Mouse (Mus musculus) ovary, postnatal 14 days (tissue): ENCODE results near the gene Gm37240.

Experiments
- DNase-seq: peaks from one replicate; pipeline ENCODE4 v3.0.0; 2022; ENCODE audit warnings: low spot score

The Gm37240 gene

DNA sequence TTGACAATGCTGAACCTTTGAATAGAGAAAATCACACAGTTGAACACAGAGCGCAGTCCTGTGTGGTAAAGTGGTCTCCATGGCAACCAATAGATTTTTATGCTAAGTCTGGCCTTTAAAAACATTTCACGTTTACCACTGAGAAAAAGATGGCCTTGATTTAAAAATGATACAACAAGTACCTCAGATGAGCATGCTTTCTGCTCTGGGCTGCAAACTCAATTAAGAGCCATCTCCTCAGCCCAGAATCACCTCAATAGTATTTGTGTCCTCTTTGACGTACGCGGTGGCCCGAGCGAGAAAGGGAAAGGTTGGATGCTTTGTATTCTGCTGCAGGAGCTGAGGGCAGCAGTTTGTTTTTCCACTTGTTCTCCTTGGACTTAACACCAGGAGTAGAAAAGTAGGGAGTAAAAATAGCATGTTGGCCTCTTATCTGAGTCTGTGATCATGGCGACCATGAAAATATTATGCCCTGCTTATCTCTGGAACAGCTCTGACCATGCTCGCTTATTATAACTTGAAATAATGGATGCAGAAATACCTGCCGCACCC is 548.0 kb downstream of the Gm37240 start:
- DNase-seq: no peak

DNA sequence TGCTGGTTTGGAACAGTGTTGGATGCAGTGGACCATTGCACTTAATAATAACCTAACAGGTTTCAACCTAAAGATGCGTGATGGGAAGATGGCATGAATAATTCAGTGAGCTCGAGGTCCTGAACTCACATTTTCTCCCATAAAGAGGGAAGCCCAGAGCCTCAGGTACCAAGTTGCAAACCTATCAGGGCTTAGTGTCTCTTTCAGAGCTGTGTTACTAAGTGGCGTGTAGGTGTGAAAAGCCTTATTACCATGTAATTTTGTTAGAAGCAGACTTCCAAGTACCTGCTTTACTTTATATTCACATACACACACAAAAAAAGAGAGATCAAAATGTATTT is 548.6 kb downstream of the Gm37240 start:
- DNase-seq: no peak

DNA sequence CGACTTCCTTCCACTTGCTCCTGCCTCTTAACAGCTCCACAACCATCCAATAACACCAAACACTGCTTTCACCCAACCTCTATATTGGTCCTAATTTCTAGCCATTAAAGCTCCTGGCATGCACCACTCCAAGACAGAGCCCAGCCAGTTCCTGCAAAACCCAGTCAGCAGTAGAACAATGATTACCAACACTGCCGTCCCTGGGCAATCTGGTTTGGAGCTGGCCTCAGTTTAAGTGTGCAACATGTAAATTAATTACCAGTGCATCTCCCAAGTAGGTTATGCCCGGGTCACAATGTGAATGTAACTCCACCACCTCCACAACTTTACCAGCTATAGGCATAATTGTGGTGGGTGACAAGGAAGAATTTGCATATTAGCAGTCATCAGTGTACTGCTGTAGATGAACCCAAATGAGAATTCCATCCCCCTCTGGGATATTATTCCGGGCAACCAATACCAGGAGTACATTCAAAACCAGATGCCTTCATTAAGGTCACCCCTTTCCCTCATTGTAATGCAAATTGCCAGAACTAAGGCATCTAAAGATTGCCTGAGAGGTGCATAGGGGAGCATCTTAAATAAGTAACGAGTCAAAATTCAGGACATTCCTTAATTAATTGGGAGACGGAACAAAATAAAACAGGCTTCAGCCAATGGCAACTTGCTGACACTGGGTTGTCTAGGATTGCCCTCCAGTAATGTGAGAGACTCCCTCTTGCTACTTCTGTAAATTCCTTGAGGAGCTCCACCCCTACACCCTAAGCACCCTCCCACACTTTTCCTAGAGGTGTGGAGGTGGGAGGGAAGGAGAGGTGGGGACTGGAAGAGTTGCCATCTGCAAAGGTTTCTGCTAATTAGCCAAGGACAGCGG is 549.2 kb downstream of the Gm37240 start:
- DNase-seq: no peak

DNA sequence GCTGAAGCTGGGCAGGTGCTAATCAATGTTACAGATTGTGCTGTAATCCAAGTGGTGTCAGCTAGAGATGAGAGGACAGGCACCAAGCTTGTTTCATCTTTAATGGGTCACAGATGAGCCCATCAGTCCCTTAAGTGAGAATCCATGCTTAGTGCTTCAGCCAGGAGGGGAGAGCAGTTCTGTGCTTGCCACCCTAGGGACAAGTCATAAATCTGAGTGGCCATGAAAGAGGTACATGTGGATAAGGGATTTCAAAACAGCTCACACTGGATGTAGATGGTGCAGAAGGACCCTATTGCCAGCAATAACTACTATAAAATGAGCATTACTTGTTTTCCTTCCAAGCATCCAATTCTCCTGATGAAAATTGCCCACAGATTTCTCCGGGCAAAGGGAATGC is 551.8 kb downstream of the Gm37240 start:
- DNase-seq: no peak

DNA sequence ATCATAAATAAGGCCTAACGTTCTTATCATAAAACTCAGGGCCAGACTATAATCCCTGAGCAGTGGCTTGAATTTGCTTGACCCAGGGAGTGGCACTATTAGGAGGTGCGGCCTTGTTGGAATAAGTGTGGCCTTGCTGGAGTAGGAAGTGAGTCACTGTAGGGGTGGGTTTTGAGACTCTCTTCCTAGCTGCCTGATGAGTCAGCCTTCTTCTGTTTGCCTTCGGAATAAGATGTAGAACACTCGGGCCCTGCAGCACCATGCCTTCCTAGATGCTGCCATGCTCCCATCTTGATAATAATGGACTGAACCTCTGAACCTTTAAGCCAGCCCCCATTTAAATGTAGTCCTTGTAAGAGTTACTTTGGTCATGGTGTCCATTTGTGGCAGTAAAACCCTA is 555.0 kb downstream of the Gm37240 start:
- no peak for DNase-seq

DNA sequence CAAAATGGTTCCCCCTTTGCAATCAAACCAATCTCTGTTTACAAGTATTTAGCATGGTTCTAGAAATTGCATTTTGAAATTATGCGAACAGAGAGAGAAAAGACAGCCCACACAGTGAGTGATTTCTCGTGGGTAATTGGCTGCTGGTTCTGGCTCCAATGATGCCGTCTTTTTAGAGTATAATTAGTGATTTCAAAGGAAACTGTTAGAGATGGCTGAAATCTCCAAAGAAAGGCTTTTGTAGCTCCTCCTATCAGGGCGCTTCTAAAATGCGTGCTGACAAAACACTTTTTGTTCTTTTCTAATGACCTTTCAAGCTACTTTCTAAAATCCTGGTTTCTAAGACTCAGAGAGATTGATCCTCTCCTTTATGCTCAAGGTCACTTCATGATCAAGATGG is 569.1 kb downstream of the Gm37240 start:
- no peak for DNase-seq

DNA sequence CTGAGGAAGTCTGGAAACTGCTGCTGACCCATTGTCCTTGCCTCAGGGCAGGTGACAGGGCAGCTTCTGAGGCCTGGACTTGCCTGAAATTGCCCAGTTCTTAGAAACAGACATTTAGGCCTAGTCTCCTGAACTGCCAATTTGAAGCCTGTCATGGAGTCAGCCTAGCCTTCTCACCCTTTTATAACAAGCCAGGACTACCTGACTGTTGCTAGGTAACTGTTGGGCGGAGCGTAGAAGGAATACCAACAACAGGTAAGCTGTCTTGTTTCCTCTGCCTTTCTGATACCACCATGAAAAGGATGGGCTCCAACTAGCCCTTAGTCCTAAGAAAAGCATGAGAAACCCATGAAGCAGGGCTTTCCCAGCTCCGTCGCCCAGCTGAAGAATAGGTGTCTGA is 570.0 kb downstream of the Gm37240 start:
- DNase-seq: no peak

DNA sequence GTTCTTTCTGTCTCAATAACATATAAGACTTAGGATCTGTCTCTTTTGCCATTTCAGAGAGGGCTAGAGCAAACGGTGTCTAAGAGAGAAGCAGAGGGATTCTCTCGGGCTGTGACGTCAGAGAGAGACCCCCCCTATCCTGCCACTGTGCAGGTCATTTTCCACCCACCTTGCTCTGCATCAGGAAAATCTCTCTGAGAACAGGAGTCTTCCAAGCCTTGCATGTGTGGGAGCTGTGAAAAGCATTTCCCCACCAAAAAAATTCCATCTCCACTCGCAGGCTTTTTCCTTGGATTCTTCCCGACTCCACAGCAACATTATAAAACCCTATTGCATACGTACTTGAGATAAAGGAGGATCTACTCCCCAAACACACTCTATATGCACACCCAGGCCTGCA is 572.4 kb downstream of the Gm37240 start:
- DNase-seq: no peak

DNA sequence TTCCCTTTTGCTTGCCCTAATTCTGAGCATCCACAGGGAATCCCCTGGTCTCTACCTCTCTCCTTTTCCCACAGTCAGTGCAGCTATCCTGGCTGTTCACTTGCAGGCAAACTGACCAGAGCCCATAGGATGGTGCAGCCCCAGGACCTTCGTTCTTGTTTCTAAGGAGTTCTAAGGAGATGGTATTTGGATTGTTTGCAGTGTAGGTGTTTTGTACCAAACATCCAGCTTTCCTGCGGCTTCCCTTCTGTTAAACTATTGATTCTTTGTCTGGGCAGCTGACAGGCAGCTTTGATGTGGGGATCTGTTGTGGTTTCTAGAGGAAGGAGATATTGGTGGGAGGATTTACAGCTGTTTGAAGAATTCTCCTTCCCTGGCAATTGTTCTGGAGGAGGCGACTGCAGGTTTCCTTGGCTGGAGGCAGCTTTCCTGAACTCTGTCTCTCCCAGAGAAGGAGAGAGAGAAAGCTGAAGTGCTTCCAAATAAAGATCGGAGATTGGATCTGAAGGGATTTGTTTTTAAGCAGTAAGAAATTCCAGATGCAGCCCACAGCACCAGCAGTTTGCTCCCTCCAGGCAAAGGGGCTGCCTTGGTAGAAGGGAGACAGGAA is 573.6 kb downstream of the Gm37240 start:
- DNase-seq: no peak

DNA sequence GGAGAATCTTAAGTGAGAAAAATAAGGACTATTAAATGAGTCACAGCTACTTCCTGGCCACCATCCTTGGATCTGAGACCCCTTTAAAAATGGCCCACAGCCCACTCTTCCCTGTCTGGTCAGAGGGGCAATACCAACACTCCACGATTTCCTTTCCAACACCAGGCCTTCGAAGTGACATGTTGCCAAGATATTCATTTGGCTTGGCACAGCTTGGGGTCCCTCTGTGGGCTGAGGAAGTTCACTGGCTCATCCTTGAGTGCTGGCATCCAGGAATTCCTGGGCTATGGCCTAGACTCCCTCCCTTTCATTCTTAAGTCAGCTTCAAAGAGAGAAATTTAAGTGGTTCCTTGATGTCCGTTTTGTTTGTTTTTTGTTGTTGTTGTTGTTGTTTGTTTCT is 576.1 kb downstream of the Gm37240 start:
- no peak for DNase-seq

DNA sequence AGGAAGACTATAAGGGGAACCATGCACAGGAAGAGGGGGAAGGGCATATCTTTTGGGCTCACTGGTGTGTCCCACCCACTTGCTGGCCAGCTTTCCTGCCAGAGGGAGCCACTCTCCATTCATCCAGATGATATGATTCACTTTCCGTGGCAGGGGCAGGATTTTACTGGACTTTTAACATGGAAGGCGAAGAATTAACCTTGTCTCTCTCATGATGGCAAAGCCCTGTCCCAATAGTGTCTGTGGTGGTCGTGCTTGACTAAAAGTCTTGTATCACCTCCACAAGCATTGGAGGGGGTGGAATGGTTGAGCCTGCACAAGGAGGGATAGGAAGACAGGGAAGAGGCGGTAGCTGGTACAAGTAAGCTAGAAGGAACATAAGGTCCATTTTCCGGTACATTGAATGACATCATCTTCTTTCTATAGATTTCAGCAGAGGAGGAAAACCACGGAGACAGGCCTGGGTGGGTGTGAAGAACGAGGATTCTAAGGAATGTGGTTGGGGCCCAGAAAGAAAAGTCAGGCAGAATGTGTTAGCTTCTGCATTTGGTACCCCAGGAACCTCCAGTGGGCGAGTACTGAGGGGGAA is 576.8 kb downstream of the Gm37240 start:
- no peak for DNase-seq

DNA sequence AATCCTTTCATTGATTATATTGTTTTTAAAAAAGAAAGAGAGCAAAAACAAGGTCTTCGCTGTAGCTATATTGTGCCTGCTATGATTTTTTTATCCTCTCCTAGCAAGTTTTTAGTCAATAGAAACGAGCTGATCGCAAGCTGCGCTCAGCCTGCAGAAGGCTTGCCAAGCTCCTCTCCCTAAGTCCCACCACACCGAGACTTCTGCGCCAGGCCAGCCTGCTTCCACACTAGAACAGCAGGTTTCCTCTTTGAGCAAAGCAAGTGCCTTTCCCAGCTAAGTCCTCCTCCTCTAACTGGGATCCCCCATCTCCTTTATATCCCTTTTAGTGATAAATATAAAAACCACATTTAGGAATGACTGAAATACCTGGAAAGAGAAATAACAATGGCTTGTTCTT is 578.1 kb downstream of the Gm37240 start:
- DNase-seq: no peak

DNA sequence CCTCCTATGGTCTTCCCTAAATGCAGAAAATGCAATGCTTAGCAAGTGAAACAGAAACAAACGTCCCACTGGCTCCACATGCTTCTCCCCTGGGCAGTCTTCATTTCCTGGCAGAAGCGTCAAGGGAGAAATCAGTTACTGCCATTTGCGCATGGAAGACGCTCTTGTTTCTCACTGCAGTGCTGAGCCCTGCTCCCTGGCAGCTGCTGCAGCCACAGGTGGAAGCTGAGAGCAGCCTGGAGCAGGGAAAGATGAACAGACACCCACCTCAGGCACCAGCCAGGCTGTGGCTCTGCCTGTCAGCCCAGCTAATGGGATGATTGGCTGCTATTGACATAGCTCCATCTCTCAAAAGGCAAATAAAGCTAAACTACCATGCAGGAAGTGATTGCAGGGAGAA is 578.6 kb downstream of the Gm37240 start:
- no peak for DNase-seq

DNA sequence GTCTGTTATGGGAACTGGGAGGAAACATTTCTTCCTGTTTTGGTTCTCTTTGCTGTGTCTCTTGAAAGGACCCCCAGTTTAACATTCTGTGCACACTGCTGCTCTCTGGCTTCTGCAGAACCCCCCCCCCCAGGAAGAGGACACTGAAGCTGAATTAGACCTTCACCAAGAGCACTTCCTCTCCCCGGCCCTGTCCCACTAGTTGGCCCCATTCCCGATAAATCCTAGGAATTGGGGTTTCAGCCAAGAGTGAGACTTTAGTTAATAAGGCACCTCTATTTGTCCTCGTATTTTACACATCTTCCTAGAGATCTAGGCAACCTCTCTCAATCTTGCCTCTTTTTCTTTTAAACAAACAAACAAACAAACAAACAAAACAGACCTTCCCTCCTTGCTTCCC is 585.5 kb downstream of the Gm37240 start:
- no peak for DNase-seq

DNA sequence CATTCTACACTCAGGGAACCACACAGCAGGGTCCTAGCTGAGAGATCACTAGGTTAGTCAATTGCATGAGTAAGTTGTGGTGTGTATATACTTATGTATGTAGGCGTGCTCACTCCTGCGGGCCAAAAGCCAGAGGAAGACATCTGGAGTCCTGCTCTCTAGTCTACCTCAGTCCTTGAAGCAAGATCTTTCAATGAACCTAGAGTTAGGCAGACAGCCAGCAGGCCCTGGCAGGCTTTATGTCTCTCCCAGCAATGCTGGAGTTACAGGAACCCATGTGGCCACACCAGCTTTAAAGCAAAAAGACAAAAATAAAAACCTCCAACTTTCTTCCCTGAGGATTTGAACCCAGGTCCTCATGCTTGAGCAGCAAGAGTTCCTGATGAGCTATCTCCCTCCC is 586.0 kb downstream of the Gm37240 start:
- DNase-seq: no peak

DNA sequence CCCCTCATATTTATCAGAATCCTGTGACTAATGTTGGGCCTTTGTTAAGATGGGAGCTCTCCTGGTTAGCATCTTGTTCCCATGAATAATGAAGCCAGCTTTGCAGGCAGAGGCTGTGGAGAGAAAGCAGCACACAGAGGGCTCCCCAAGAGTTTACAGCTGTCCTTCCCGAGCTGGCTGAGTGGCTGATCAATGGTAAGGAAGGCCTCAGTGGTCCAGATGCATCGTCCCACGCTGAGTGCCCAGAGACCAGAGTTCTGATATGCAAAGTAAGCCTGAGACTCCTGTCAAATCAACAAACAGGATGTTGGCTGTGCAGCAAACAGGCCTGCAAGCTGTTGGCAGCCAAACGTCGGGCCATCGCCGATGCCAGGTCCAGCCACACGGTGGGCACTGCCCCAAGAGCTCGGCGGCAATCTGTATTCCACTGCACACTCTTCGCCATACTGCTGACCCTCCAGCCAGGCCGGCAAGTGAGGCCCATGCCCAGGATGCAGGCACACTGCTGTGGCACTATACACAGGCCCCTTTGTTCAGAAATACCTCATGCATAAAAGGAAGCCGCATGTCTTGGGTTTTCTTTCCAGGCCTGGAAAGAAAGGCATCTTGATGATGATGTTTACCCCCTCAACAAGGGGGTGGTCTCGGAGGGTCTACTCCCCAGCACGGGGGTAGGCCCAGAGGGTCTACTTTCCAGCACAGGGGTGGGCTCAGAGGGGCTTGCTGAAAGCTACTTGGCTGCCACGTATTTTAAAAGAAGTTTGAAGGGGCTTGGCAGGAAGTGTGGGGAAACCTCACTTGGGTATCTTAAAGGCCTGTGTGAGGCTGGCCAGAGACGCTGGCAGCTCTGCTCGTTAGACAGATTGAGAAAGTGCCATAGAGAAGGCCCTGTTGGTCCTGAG is 587.4 kb downstream of the Gm37240 start:
- no peak for DNase-seq

DNA sequence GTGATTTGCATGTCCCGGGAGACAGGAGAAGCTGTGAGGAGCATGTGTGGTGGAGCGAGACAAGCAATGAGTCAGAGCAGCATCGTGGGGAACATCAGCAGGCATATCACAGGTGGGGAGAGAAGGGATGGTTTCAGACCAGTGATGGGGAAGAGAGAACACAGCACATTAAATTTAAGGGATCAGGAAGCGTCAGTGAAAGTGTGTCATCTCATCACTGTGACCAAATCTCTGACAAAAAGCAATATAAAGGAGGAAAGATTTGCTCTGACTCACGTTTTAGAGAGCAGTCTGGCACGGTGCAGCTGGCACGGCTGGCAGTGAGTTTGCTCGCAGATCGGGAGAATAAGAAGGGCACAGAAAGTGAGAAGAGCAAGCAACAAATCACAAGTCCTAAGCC is 592.1 kb downstream of the Gm37240 start:
- no peak for DNase-seq

DNA sequence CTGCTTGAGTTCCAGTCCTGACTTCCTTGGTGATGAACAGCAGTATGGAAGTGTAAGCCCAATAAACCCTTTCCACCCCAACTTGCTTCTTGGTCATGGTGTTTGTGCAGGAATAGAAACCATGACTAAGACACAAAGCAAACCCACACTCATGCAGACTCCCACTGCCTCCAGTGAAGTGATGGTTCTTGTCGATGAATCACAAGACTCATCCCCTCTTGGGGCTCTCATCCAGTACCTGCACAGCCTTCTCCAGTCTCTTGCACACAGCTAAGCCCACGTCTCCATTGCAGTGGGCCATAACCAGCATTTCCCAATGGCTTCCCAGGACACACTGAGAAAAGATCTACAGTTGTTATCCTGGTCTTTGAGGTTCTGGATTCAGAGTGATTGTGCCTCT is 599.7 kb downstream of the Gm37240 start:
- no peak for DNase-seq

DNA sequence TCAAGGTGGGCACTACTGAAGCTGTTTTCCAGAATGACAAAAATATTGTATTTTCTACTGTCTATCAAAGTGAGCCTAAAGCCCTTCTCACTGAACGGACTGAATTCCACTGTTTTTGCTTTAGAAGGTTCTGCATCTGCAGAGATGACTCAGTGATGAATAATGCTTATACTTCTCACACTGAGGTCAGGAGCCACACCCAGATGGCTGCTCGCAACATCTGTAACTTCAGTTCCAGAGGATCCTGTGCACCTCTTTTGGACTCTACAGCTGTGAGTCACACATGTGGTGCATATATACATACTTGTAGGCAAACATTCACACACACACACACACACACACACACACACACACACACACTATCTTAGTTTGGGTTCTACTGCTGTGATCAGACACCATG is 602.8 kb downstream of the Gm37240 start:
- DNase-seq: no peak

DNA sequence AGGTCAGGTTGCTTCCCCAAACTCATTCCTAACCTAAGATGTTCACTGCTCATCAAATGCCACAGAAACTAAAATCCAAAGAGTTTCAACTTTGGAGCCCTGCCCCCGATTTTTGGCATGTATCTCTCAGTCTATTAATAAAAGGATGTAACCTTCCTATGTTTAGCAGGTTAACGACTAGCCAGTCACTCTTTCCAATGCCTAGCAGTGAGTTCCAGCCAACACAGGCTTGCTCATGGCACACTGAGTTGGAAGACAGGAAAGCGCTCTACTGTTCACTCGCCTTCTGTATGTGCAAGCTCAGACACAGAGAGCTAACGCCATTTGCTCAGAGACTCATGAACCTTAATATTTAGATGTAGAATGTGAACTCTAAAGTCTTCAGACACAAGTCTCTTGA is 604.5 kb downstream of the Gm37240 start:
- no peak for DNase-seq

DNA sequence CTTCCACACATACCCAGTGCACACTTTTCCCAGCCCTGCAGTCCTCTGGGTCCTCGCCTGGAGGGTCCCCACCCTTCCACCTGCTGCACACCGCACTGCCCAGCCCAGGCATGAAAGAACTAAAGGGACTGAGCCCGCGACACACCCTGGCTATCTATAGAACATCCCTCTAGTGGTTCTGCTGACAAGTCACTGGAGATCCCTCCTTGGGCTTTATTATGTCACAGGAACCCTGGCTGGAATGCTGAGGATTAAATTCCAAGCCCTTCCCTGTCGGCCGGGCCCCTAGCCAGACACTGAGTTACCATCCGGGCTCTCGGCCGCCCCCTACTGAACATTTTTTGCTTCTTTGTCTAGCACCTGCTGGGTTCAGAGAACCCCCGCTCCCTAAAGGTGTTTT is 612.2 kb downstream of the Gm37240 start:
- DNase-seq: peak; percentile 7

DNA sequence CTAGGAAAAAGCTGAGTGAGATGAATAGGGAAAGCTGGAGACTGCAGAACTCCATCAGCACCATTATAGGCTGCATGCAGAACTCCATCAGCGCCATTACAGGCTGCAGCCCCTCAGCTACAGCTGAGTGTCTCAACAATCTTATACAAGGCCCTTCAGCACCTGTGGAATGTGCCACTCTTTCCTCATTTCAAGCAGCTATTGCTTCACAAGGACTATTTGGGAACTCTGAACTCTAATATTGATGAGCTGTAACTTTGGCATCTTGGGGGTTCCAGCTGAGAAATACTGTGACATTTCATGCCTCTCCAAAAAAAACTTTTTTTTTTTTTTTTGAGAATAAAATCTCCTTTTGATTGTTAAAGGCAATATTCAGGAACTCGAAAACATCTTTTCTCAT is 615.8 kb downstream of the Gm37240 start:
- DNase-seq: no peak
